Mouse (Mus musculus): ENCODE results near the gene Emc7.

GRCm38 (mm10) chr2:112484886-112485285 lies 30.1 kb downstream of the Emc7 start:
- no peak for TF ChIP-seq POLR2A (IDR thresholded peaks at IDR 0.05; ENCODE audit: insufficient read depth, low read depth, low read length)
- TF ChIP-seq CTCF (IDR thresholded peaks at IDR 0.05): no peak

Measured in heart, adult 2 months (tissue).